Comparison of ENCODE assay signal across 26 mouse cellular contexts in the genomic region with DNA sequence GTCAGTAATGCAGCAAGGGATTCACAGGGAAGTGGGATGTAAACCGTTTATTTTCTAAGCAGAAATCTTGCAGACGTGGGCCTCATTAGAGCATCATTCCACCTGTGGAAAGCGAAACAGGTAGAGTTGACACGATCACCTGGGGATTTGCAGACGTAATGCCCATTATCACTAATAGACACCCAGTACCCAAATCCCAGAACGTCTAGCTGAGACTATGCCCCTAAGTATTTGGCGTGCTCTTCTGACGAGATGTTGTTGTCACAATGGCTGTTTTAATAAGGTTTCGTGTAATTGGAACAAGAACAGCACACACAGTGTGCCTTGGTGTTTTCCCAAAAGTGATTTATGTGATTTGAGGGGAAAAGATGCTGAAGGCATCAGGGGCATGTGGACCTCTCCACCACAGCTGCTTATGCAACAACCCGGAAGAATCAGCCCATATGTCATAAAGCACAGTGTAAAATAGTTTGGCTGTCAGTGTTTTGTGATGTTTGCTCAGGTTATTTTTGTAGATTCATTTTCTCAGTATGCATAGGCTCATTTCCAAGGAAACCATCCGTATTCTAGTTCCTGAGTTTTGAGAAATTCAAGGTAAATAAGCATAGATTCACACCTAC. TPM values are rescaled to one million over a fixed set of nuclear protein-coding genes. Genes with fewer than 3 reads are reported as not detected.
DNase-seq lines count a peak whose midpoint lies in the region; ATAC-seq and TF ChIP-seq lines count a peak whose summit lies in the region.
"Had no signal": no experiment of that assay in that cellular context is flagged by ENCODE, and none has a peak within 500 bp of the region (broad histone marks: within the 10 kb centered on the region; RNA-seq: fewer than 3 reads in every experiment).

No protein-coding gene starts in this region.

- no peaks in the 10 kb centered on the region for H3K27me3 ChIP-seq in hindbrain, embryonic 15.5 days
- H3K27me3 ChIP-seq in hindbrain, embryonic 11.5 days (ENCODE audit: control insufficient read depth, insufficient read depth, low read length), result no peaks in the 10 kb centered on the region
- H3K27me3 ChIP-seq in embryonic facial prominence, embryonic 15.5 days, result no peaks in the 10 kb centered on the region
- no peaks in the 10 kb centered on the region for H3K27me3 ChIP-seq in cerebellum, adult 2 months (ENCODE audit: control insufficient read depth, insufficient read depth, low read length)
- H3K27me3 ChIP-seq: heart, embryonic 15.5 days; kidney, embryonic 15.5 days; limb, embryonic 12.5 days; liver, embryonic 13.5 days had no signal

- ATAC-seq in hindbrain, embryonic 15.5 days (ENCODE audit: low FRiP score, low read depth), result 0 out of 2 replicates have a peak, but pooled peaks have one; percentile 48
- ATAC-seq in hindbrain, embryonic 11.5 days (ENCODE audit: low FRiP score), result no peak
- ATAC-seq in embryonic facial prominence, embryonic 15.5 days (ENCODE audit: insufficient number of reproducible peaks, low FRiP score, low TSS enrichment, low read depth), result peak; percentile 43; the same call in 1 of the 2 replicates
- ATAC-seq: forebrain, postnatal 0 days; midbrain, embryonic 16.5 days had no signal

- H3K27ac ChIP-seq in hindbrain, embryonic 15.5 days (replicated peaks), result 0 out of 2 replicates have a peak overlapping the region, but pooled peaks have one; percentile 18
- H3K27ac ChIP-seq in hindbrain, embryonic 11.5 days (ENCODE audit: low read depth, low read length), result no peak overlapping the region
- H3K27ac ChIP-seq in embryonic facial prominence, embryonic 15.5 days (replicated peaks), result no peak overlapping the region
- H3K27ac ChIP-seq in cerebellum, adult 2 months (ENCODE audit: insufficient read depth, low read length), result no peak overlapping the region
- H3K27ac ChIP-seq: heart, embryonic 15.5 days; kidney, embryonic 15.5 days; limb, embryonic 12.5 days; liver, embryonic 13.5 days had no signal

- TF ChIP-seq POLR2A in cerebellum, adult 2 months (IDR thresholded peaks at IDR 0.05; ENCODE audit: borderline replicate concordance, insufficient read depth, low read length), result no peak

- DNase-seq in hindbrain, embryonic 11.5 days (ENCODE audit: low spot score), result no peak
- DNase-seq in left cerebral cortex, postnatal 25 days (ENCODE audit: low spot score in 2 of 2), result peak; percentile 17 to 44
- DNase-seq in left cerebral cortex, postnatal 36 days (ENCODE audit: low spot score in 2 of 2), result no peak
- DNase-seq in telencephalon, adult 2 months (ENCODE audit: low read depth, low spot score), result peak; percentile 28
- no peak for DNase-seq in cerebellum, adult 2 months
- DNase-seq: adrenal gland, adult 2 months; B cell, adult 2 months; cerebellum, adult 18-20 months; cerebellum, postnatal 36 days; embryo, embryonic 11 days; forebrain, postnatal 0 days; gastrocnemius, postnatal 36 days; heart, postnatal 4 days; kidney, adult 11 months; kidney, postnatal 36 days; liver, embryonic 13.5 days; lung, adult 2 months; lung, postnatal 14 days; thymus, postnatal 14 days had no signal

- intact Hi-C loops in left cerebral cortex, postnatal 25 days (cut with DNase I), result no loop called here
- intact Hi-C loops in left cerebral cortex, postnatal 36 days (cut with DNase I), result no loop called here

- no peak overlapping the region for H3K4me2 ChIP-seq in hindbrain, embryonic 15.5 days
- H3K4me2 ChIP-seq in hindbrain, embryonic 11.5 days (replicated peaks; ENCODE audit: low read depth, low read length), result no peak overlapping the region
- H3K4me2 ChIP-seq in embryonic facial prominence, embryonic 15.5 days (replicated peaks), result no peak overlapping the region
- H3K4me2 ChIP-seq: heart, embryonic 15.5 days; kidney, embryonic 15.5 days; limb, embryonic 12.5 days; liver, embryonic 13.5 days had no signal

- H3K9ac ChIP-seq in hindbrain, embryonic 15.5 days, result no peak overlapping the region
- H3K9ac ChIP-seq in hindbrain, embryonic 11.5 days (ENCODE audit: low read depth, low read length), result no peak overlapping the region
- H3K9ac ChIP-seq in embryonic facial prominence, embryonic 15.5 days, result no peak overlapping the region
- H3K9ac ChIP-seq: forebrain, postnatal 0 days; heart, embryonic 15.5 days; kidney, embryonic 15.5 days; limb, embryonic 12.5 days; liver, embryonic 13.5 days had no signal

- no peaks in the 10 kb centered on the region for H3K36me3 ChIP-seq in hindbrain, embryonic 15.5 days
- H3K36me3 ChIP-seq in hindbrain, embryonic 11.5 days (ENCODE audit: control insufficient read depth, insufficient read depth, low read length), result no peaks in the 10 kb centered on the region
- H3K36me3 ChIP-seq in embryonic facial prominence, embryonic 15.5 days, result no peaks in the 10 kb centered on the region
- H3K36me3 ChIP-seq: limb, embryonic 12.5 days; liver, embryonic 13.5 days had no signal

- no peaks in the 10 kb centered on the region for H3K9me3 ChIP-seq in hindbrain, embryonic 15.5 days
- no peaks in the 10 kb centered on the region for H3K9me3 ChIP-seq in hindbrain, embryonic 11.5 days (ENCODE audit: control insufficient read depth, low read length)
- H3K9me3 ChIP-seq in embryonic facial prominence, embryonic 15.5 days (replicated peaks), result no peaks in the 10 kb centered on the region
- H3K9me3 ChIP-seq: heart, embryonic 15.5 days; kidney, embryonic 15.5 days; limb, embryonic 12.5 days; liver, embryonic 13.5 days had no signal

- H3K4me3 ChIP-seq in hindbrain, embryonic 15.5 days, result no peak overlapping the region
- H3K4me3 ChIP-seq in hindbrain, embryonic 11.5 days (ENCODE audit: low read depth, low read length), result no peak overlapping the region
- no peak overlapping the region for H3K4me3 ChIP-seq in embryonic facial prominence, embryonic 15.5 days (replicated peaks)
- no peak overlapping the region for H3K4me3 ChIP-seq in cerebellum, adult 2 months (replicated peaks; ENCODE audit: insufficient read depth, low read depth, low read length)
- H3K4me3 ChIP-seq: heart, embryonic 15.5 days; kidney, embryonic 15.5 days; limb, embryonic 12.5 days; liver, embryonic 13.5 days had no signal

- WGBS in hindbrain, embryonic 15.5 days, result 66% methylated on average over 11 of the region's 11 CpGs
- 91% methylated on average over 11 of the region's 11 CpGs for WGBS in hindbrain, embryonic 11.5 days
- WGBS in embryonic facial prominence, embryonic 15.5 days, result 71% methylated on average over 11 of the region's 11 CpGs
- 55% methylated on average over 11 of the region's 11 CpGs for WGBS in cerebellum, adult 2 months

- peaks cover 14% of the 10 kb centered on the region for H3K4me1 ChIP-seq in hindbrain, embryonic 15.5 days (replicated peaks)
- no peaks in the 10 kb centered on the region for H3K4me1 ChIP-seq in hindbrain, embryonic 11.5 days (replicated peaks; ENCODE audit: control insufficient read depth, insufficient read depth, low read length)
- 0 out of 2 replicates have a peak, but pooled peaks cover 7% of the 10 kb centered on the region for H3K4me1 ChIP-seq in embryonic facial prominence, embryonic 15.5 days
- H3K4me1 ChIP-seq in cerebellum, adult 2 months (ENCODE audit: control insufficient read depth, insufficient read depth, low read length), result no peaks in the 10 kb centered on the region

- no peak for TF ChIP-seq CTCF in cerebellum, adult 2 months (IDR thresholded peaks at IDR 0.05; ENCODE audit: borderline replicate concordance, insufficient read depth, low read depth, low read length)

RNA-seq across cellular contexts. Expression of a gene that starts 40.2 kb away (rescaled TPM):
- polyA plus RNA-seq in hindbrain, embryonic 15.5 days (2015; fragmentation: Nextera tagmentation; extraction: Ambion mirVana), result 74.5 and 75.1 TPM in 2 replicates
- 29.1 and 34.3 TPM in 2 replicates for polyA plus RNA-seq in hindbrain, embryonic 11.5 days (2014; fragmentation: Nextera tagmentation; extraction: Ambion mirVana)
- total RNA-seq in left cerebral cortex, postnatal 25 days (2021), result 10 to 100 TPM; 24.6 to 29.6 TPM
- total RNA-seq in left cerebral cortex, postnatal 36 days (2021), result 10 to 100 TPM; 25.1 to 25.3 TPM
- 107 and 114 TPM in 2 replicates for polyA plus RNA-seq in embryonic facial prominence, embryonic 15.5 days (2015; fragmentation: Nextera tagmentation; extraction: Ambion mirVana)
- polyA plus RNA-seq in cerebellum, adult 2 months (2012; rRNA removed), result 7.2 and 7.8 TPM in 2 replicates
- total RNA-seq: MEL had no signal

Comparison
In these comparisons a context has a peak if more than half of its experiments do, and no peak if none do; other contexts are left out.
1. DNase-seq: peak in left cerebral cortex, postnatal 25 days (2 of 2) and telencephalon, adult 2 months (single experiment); none in hindbrain, embryonic 11.5 days (single experiment), left cerebral cortex, postnatal 36 days (0 of 2) and cerebellum, adult 2 months (0 of 2).